Mouse (Mus musculus) ovary, adult 10 weeks (tissue): Measurements from ENCODE around the gene Olfr450. TPM values are rescaled to one million over a fixed set of nuclear protein-coding genes. Genes with fewer than 3 reads are reported as not detected.

Experiments used
- polyA plus RNA-seq: library from polyadenylated mRNA; stranded (reverse); fragments of 350-450 nt; fragmentation: Illumina TruSeq; extraction: RNeasy Lipid Tissue Mini Kit (QIAGEN cat#74804); gene quantifications from one replicate; pipeline ENCODE4 v1.2.3, GENCODE M21; 2014

Gene Olfr450
- polyA plus RNA-seq = not detected

DNA sequence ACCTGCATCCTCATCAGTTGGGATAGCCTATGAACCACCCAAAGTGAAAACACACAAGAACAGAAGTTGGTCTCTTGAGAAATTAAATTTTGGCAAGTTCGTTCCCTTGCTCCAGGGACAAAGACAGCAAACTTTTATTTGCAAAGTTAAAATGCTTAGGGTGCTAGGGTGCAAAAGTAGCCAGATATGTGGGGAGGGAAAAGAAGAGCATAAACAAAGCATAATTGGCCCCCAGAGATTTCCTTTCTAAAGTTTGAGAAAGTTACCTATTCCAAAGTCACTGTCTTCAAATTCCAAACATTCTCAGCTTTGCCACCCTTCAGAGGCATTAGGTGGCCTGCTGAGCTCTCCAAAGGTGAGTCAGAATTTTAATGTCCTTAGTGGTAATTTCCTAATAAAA, at the start of gene Olfr450:
Gene Olfr450, plus strand, starts transcription at position 301 of the 400 bp plus-strand sequence.

DNA sequence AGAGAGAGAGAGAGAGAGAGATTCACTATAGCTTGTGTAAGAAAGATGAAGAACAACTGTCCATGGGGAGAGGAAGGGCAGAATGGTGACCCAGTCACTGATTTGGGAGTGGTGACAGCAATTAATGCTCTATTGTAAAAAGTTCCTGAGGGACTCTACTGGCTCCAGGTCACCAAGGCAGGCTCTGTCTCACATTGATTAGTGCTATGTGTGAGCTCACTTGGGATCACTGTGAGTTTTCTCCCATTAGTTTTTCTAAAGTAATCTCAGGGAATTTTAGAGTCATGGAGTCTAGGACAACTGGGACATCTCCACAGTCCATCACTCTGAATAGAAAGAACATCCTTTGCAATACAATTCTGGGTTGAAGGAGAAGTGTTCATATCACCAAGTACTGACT, 26.9 kb upstream of the Olfr450 start, which contains the start of gene Olfr452:
Gene Olfr452, plus strand, starts transcription at position 301 of the 400 bp plus-strand sequence.

DNA sequence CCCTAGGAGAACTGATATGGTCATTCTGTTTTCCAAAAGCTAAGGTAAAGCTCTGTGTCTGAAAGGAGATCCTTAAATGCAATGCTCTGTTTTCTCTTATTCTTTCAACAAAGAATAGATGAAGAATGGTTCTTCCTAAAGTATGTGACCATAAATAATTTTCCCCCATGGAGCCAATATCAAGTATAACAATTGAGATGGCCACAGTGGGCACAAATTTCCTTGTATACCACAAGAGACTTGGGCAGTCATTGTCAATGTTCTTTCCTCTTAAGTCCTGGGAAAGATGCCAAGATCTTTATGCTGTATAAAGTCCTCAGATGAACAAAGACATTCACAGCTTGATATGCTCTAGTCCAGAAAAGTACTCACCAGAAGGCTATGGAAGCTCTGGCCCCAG, 22.3 kb downstream of the Olfr450 start, which contains the start of gene Olfr449:
Gene Olfr449, plus strand, starts transcription at position 301 of the 400 bp plus-strand sequence.

Other genes with a start within 250 kb of the Olfr450 start
- gene Tcaf3, start 214.2 kb upstream of the Olfr450 start, polyA plus RNA-seq = not detected
- 13.4 TPM for gene Tcaf2, start 166.7 kb upstream of the Olfr450 start, polyA plus RNA-seq
- gene Tcaf1, start 101.9 kb upstream of the Olfr450 start, polyA plus RNA-seq = 178 TPM
- not detected for gene Olfr453, start 72.6 kb upstream of the Olfr450 start, polyA plus RNA-seq
- gene Olfr38, start 55.5 kb upstream of the Olfr450 start, polyA plus RNA-seq = not detected
- not detected for gene Olfr452, start 26.8 kb upstream of the Olfr450 start, polyA plus RNA-seq
- not detected for gene Olfr449, start 22.4 kb downstream of the Olfr450 start, polyA plus RNA-seq
- gene Olfr448, start 78.5 kb downstream of the Olfr450 start, polyA plus RNA-seq = not detected
- gene Olfr447, start 96.9 kb downstream of the Olfr450 start, polyA plus RNA-seq = not detected
- not detected for gene Olfr446, start 109.4 kb downstream of the Olfr450 start, polyA plus RNA-seq
- not detected for gene Olfr444, start 137.1 kb downstream of the Olfr450 start, polyA plus RNA-seq